Mouse (Mus musculus) lung, postnatal 0 days (tissue): ENCODE measurements around the gene Ino80d.

Experiments
- CTCF ChIP-seq: IDR thresholded peaks from 2 replicates; pipeline ENCODE4 v1.5.1; 2016; ENCODE audit warnings: antibody characterized with exemption, mild to moderate bottlenecking
- EP300 ChIP-seq: IDR thresholded peaks from 2 replicates; pipeline ENCODE4 v1.6.1; 2016; ENCODE audit warnings: antibody characterized with exemption, mild to moderate bottlenecking, control low read depth

DNA sequence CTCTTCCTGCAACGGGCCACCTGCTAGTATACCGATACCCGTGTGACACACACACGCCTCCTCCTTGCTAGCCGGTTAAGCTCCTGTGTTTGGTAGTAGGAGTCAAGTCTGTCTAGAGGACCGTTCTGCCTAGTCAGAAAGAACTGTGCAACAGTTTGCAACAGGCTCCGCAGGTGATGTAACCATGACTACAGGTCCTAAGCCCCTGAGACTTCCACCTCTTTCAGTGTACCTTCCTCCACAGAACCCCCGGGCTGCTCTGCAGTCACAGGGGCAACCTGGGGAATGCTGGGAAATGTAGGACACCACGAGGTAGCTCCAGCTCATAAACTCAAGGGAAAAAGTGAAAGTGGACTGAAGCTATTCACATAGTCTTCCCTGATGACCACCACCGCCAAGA is 123.4 kb downstream of the Ino80d start:
- TF ChIP-seq CTCF (no peak), EP300 (no peak)
